Mouse (Mus musculus) embryonic fibroblast, embryonic 13.5 days (primary cell): ENCODE results near the gene Tle4. TPM values are rescaled to one million over a fixed set of nuclear protein-coding genes. Genes with fewer than 3 reads are reported as not detected.

Experiments used
- H3K27ac ChIP-seq: 2 replicates; pipeline ENCODE4 v1.5.1; 2012; ENCODE audit warnings: low read length, control low read depth, inconsistent platforms; ENCODE audit not compliant: insufficient read depth
- H3K4me1 ChIP-seq: 2 replicates; pipeline ENCODE4 v1.6.1; 2011; ENCODE audit warnings: low read length; ENCODE audit not compliant: control insufficient read depth, insufficient read depth
- H3K4me3 ChIP-seq: 2 replicates; pipeline ENCODE4 v1.5.1; 2011; ENCODE audit warnings: mild to moderate bottlenecking, control low read depth, low read length; ENCODE audit not compliant: insufficient read depth
- CTCF ChIP-seq: IDR thresholded peaks from 2 replicates; pipeline ENCODE4 v1.5.1; 2011; ENCODE audit warnings: mild to moderate bottlenecking, control low read depth, low read length, moderate library complexity, borderline replicate concordance; ENCODE audit not compliant: insufficient read depth
- POLR2A ChIP-seq: IDR thresholded peaks from 2 replicates; pipeline ENCODE4 v1.6.1; 2011; ENCODE audit warnings: low read depth, mild to moderate bottlenecking, control low read depth, low read length, moderate library complexity
- polyA plus RNA-seq: library from polyadenylated mRNA; stranded (reverse); fragments of >200 nt; gene quantifications from 2 replicates; pipeline ENCODE4 v1.2.4, GENCODE M21; 2011; ENCODE audit warnings: low read depth; ENCODE audit not compliant: missing spikeins, insufficient read length

Tle4 gene
- polyA plus RNA-seq, 1 experiment: 7.1 TPM

DNA sequence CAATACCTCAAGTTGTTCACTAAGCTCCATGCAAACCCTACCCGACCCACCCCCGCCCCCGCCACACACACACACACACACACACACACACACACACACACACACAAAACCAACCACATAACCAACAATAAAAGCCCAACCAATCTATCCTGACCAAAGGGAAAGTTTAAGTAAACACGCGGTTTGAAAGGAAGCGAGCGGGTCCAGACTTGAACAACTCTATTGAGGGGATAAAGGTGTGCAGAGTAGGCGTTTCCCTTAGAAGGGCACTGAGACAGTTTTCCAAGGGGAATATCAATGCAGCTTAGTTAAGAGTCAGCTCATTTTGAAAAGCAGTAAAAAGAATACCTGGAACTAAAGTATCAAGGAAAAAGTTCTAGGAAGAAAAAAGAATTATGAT is 128.5 kb downstream of the Tle4 start:
- no peak overlapping the region for H3K27ac ChIP-seq
- no peak overlapping the region for H3K4me3 ChIP-seq
- peaks cover 4% of the 10 kb centered on the region for H3K4me1 ChIP-seq
- TF ChIP-seq POLR2A (no peak), CTCF (no peak)

- TF ChIP-seq CTCF (no peak), POLR2A (no peak)
- no peak overlapping the region for H3K27ac ChIP-seq
- H3K4me3 ChIP-seq: no peak overlapping the region
- peaks cover 4% of the 10 kb centered on the region for H3K4me1 ChIP-seq
These were observed 129.1 kb downstream of the Tle4 start for GRCm38 (mm10) chr19:14468733-14469132.

GRCm38 (mm10) chr19:14466020-14466419 is 131.8 kb downstream of the Tle4 start:
- Histone ChIP-seq H3K4me1 (peaks cover 4% of the 10 kb centered on the region), H3K27ac (no peak overlapping the region), H3K4me3 (no peak overlapping the region)
- no peak for TF ChIP-seq POLR2A
- TF ChIP-seq CTCF: no peak

GRCm38 (mm10) chr19:14463281-14464079 is 134.4 kb downstream of the Tle4 start:
- TF ChIP-seq POLR2A: no peak
- no peak for TF ChIP-seq CTCF
- Histone ChIP-seq H3K27ac (no peak overlapping the region), H3K4me3 (no peak overlapping the region), H3K4me1 (no peaks in the 10 kb centered on the region)

GRCm38 (mm10) chr19:14453486-14453885 is 144.4 kb downstream of the Tle4 start:
- H3K27ac ChIP-seq: no peak overlapping the region
- H3K4me1 ChIP-seq: no peaks in the 10 kb centered on the region
- no peak for TF ChIP-seq CTCF
- TF ChIP-seq POLR2A: no peak
- H3K4me3 ChIP-seq: no peak overlapping the region

DNA sequence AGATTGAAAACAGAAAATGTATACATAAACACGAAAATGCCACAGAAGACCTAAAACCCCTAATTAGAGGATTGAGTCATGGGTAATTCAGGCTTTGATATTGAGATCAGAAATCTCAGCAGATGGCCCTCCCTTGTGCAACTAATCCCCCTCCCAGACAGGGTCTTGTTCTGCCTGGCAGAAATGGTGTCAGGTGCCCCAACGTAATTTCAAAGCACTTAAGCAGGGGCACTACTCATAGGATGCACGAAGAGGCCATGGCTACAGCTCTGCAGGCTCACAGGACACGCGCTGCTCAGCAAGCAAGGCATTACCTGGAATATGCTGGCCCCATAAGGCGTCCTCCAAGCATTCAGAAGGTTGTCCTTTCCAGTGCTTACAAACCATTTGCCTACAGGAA is 146.5 kb downstream of the Tle4 start:
- Histone ChIP-seq H3K4me1 (no peaks in the 10 kb centered on the region), H3K4me3 (no peak overlapping the region), H3K27ac (no peak overlapping the region)
- TF ChIP-seq CTCF (no peak), POLR2A (no peak)

- no peak overlapping the region for H3K4me3 ChIP-seq
- H3K27ac ChIP-seq: no peak overlapping the region
- no peak for TF ChIP-seq POLR2A
- no peak for TF ChIP-seq CTCF
- no peaks in the 10 kb centered on the region for H3K4me1 ChIP-seq
These were observed 148.1 kb downstream of the Tle4 start for GRCm38 (mm10) chr19:14449738-14450137.

- TF ChIP-seq POLR2A (no peak), CTCF (no peak)
- no peak overlapping the region for H3K4me3 ChIP-seq
- no peak overlapping the region for H3K27ac ChIP-seq
- H3K4me1 ChIP-seq: no peaks in the 10 kb centered on the region
These were observed 149.3 kb downstream of the Tle4 start for GRCm38 (mm10) chr19:14448586-14448985.

GRCm38 (mm10) chr19:14447474-14447873 is 150.4 kb downstream of the Tle4 start:
- Histone ChIP-seq H3K4me1 (no peaks in the 10 kb centered on the region), H3K27ac (no peak overlapping the region), H3K4me3 (no peak overlapping the region)
- no peak for TF ChIP-seq CTCF
- no peak for TF ChIP-seq POLR2A

DNA sequence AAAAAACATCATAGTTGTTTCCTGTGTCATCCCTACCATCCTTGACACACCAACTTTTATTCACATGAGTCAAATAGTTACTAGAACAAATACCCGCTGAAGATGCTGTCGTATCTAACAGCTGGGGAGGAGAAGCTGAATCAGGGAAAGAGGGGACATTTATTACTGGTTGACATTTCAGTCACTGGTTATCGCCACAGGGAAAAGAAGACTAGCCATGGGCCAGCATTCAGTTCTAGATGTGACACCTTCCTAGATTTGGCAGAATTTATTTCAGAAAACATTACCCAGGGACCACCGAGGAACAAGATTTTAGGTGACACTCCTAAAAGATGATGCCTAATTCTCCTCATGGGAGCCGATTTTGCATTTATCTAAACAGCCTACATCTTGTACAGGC is 156.0 kb downstream of the Tle4 start:
- no peak for TF ChIP-seq POLR2A
- no peak for TF ChIP-seq CTCF
- Histone ChIP-seq H3K4me3 (no peak overlapping the region), H3K27ac (no peak overlapping the region), H3K4me1 (no peaks in the 10 kb centered on the region)
